Mouse (Mus musculus) embryonic facial prominence, embryonic 12.5 days (tissue): ENCODE measurements around the gene Syne2. TPM values are rescaled to one million over a fixed set of nuclear protein-coding genes. Genes with fewer than 3 reads are reported as not detected.

Experiments
- ATAC-seq: fragments of 200-750 bp; cut with Nextera tagmentation; 2 replicates; pipeline ENCODE4 v1.8.0; 2017; ENCODE audit not compliant: insufficient number of reproducible peaks, insufficient read depth, low FRiP score, low TSS enrichment
- H3K27ac ChIP-seq: fragments of 300-500 bp; sonication (generic); 2 replicates; pipeline ENCODE4 v1.5.1; 2016; ENCODE audit warnings: mild to moderate bottlenecking
- H3K27me3 ChIP-seq: fragments of 300-500 bp; sonication (generic); 2 replicates; pipeline ENCODE4 v1.6.1; 2016; ENCODE audit warnings: mild to moderate bottlenecking, moderate library complexity
- H3K36me3 ChIP-seq: fragments of 300-500 bp; sonication (generic); 2 replicates; pipeline ENCODE4 v1.6.1; 2016; ENCODE audit warnings: mild to moderate bottlenecking
- H3K4me1 ChIP-seq: fragments of 300-500 bp; sonication (generic); 2 replicates; pipeline ENCODE4 v1.6.1; 2016
- H3K4me2 ChIP-seq: fragments of 300-500 bp; sonication (generic); replicated peaks from 2 replicates; pipeline ENCODE4 v1.6.1; 2016; ENCODE audit warnings: mild to moderate bottlenecking, moderate library complexity
- H3K4me3 ChIP-seq: fragments of 300-500 bp; sonication (generic); 2 replicates; pipeline ENCODE4 v1.5.1; 2016; ENCODE audit warnings: mild to moderate bottlenecking
- H3K9ac ChIP-seq: fragments of 300-500 bp; sonication (generic); 2 replicates; pipeline ENCODE4 v1.6.1; 2016; ENCODE audit warnings: mild to moderate bottlenecking, moderate library complexity
- H3K9me3 ChIP-seq: fragments of 300-500 bp; sonication (generic); 2 replicates; pipeline ENCODE4 v1.6.1; 2016; ENCODE audit warnings: mild to moderate bottlenecking, moderate library complexity
- WGBS: fragments of 180-500 bp; shearing (Covaris S2); methylation state at CpG from one replicate; pipeline ENCODE4 v1.1.7; 2016; 5-methylcytosine and 5-hydroxymethylcytosine counted together
- polyA plus RNA-seq: library from polyadenylated mRNA; unstranded; fragments of >200 nt; fragmentation: Nextera tagmentation; extraction: Ambion mirVana; gene quantifications from 2 replicates; pipeline ENCODE4 v1.2.1, GENCODE M21; 2016

The Syne2 gene
- polyA plus RNA-seq, 1 experiment from 2014 or later, result 97.4 TPM

DNA sequence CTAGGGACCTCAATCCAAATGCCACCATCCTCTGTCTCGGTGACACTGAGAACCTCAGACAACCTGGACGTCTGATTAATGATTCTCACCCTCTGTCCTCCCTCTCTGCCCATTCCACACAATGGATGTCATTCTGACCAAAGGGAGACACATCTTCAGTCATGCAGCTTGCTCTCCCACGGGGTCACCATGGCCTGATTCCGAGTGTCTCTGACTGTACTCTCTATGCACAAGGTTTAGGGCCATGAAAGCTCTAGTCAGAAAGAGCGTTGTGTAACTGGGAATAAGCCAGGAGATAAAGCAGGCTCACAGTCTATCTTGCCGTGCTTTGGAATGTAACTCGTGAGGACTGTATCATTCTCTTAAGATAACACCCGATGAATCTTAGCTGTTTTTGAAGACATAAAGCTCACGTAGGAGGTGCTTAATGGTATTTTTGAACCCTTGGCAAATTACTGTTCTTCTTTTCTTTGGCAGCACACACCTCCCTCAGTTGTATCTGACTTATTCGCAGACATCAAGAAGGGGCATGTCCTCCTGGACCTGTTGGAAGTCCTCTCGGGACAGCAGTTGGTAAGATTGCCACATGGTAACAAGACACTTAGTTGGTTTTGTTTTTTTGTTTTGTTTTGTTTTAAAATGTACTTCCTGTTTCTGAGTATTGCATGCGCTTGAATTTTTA is 61.8 kb downstream of the Syne2 start:
- whole genome bisulfite sequencing, result 83% methylated on average over 12 of the region's 12 CpGs
- Histone ChIP-seq H3K9ac (no peak overlapping the region), H3K27ac (no peak overlapping the region), H3K27me3 (no peaks in the 10 kb centered on the region), H3K4me1 (peaks cover 3% of the 10 kb centered on the region), H3K4me2 (no peak overlapping the region), H3K4me3 (no peak overlapping the region), H3K9me3 (no peaks in the 10 kb centered on the region), H3K36me3 (peaks cover 16% of the 10 kb centered on the region)
- ATAC-seq, result no peak

DNA sequence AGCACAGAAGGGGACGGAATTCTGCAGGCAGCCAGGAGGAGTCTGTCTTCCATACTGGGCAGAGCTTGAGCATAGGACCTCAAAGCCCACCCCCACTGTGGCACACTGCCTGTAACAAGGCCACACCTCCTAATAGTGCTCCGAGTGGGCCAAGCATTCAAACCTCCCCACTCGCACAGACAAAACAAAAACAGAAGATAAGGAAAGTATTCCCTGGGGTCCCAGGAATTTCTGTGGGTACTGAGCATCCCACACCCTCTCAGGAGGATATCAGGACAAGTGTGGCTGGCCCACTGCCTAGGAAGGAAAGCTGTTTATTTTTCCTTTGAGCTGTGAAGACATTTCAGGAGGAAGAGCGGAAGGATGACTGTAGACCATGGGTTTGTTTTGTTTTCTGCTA is 63.6 kb downstream of the Syne2 start:
- ATAC-seq, result no peak
- H3K4me2 ChIP-seq, result no peak overlapping the region
- H3K27me3 ChIP-seq, result no peaks in the 10 kb centered on the region
- no peaks in the 10 kb centered on the region for H3K9me3 ChIP-seq
- H3K9ac ChIP-seq, result no peak overlapping the region
- no peaks in the 10 kb centered on the region for H3K4me1 ChIP-seq
- no peak overlapping the region for H3K4me3 ChIP-seq
- H3K36me3 ChIP-seq, result peaks cover 16% of the 10 kb centered on the region
- WGBS, result 50% methylated on average over 4 of the region's 4 CpGs
- no peak overlapping the region for H3K27ac ChIP-seq

DNA sequence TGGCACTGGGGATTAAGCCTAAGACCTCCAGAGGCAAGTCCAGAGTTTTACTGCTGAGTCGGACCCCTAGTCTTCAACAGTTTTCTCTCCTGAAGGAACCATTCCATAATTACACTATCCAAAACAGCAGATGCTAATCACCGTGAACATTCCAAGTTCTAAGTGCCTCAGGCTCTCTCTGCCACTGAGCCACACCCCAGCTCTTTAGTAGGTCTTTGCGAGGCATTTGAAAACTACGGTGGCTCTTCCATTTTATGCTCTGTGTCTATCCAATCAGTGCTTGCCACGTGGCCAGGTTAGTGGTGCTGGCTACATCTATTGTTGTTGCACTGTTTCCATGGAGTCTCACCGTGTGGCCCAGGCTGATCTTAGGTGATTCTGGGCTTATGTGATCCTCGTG is 68.2 kb downstream of the Syne2 start:
- 63% methylated on average over 7 of the region's 7 CpGs for WGBS
- no peak overlapping the region for H3K27ac ChIP-seq
- H3K4me2 ChIP-seq, result no peak overlapping the region
- no peaks in the 10 kb centered on the region for H3K9me3 ChIP-seq
- no peak overlapping the region for H3K4me3 ChIP-seq
- H3K9ac ChIP-seq, result no peak overlapping the region
- H3K36me3 ChIP-seq, result peaks cover 23% of the 10 kb centered on the region
- no peak for ATAC-seq
- no peaks in the 10 kb centered on the region for H3K27me3 ChIP-seq
- no peaks in the 10 kb centered on the region for H3K4me1 ChIP-seq

DNA sequence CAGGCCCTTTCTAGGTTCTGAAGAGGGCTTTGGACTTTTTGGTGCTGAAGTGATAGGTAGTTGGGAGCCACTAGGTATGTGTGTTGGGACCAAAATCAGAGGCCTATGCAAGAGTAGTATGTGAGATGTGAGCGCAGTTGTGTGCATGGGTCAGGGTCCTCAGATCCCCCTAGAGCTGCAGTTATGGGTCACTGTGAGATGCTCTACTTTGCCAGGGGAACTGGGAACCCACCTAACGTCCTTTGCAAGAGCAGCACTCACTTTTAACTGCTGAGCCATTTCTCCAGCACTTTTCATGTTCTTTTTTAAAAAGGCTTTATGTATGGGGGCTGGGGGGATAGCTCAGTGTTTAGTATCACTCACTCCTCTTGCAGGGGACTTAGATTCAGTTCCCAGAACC is 69.0 kb downstream of the Syne2 start:
- Histone ChIP-seq H3K27ac (no peak overlapping the region), H3K9me3 (no peaks in the 10 kb centered on the region), H3K4me1 (no peaks in the 10 kb centered on the region), H3K4me3 (no peak overlapping the region), H3K27me3 (no peaks in the 10 kb centered on the region), H3K9ac (no peak overlapping the region), H3K4me2 (no peak overlapping the region), H3K36me3 (peaks cover 21% of the 10 kb centered on the region; the same call in 1 of the 2 replicates)
- ATAC-seq, result no peak
- WGBS, result 85% methylated on average over 2 of the region's 2 CpGs

- WGBS, result 94% methylated on average over 12 of the region's 12 CpGs
- no peaks in the 10 kb centered on the region for H3K27me3 ChIP-seq
These were observed 70.8 kb downstream of the Syne2 start for GRCm38 (mm10) chr12:75888721-75889120.

DNA sequence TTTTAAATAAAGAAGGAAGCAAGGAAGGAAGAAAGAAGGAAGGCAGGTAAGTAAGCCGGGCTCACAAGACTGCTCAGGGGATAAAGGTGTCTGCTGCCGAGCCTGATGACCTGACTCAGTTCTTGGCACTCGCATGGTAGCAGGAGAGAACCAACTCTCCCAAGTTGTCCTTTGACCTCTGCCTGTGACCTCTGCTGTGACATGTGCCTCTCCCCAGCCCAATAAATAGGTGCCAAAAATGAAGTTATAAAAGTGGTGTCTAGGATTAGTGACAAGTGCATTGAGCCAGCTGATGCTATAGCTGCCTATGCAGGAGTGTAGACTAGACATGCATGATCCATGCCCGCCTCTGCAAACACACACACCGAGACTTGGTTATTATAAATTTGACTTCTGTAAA is 73.3 kb downstream of the Syne2 start:
- no peaks in the 10 kb centered on the region for H3K27me3 ChIP-seq
- no peak overlapping the region for H3K4me3 ChIP-seq
- ATAC-seq, result no peak
- no peak overlapping the region for H3K4me2 ChIP-seq
- H3K4me1 ChIP-seq, result no peaks in the 10 kb centered on the region
- peaks cover 23% of the 10 kb centered on the region; the same call in 1 of the 2 replicates for H3K36me3 ChIP-seq
- no peaks in the 10 kb centered on the region for H3K9me3 ChIP-seq
- WGBS, result 92% methylated on average over 5 of the region's 5 CpGs
- no peak overlapping the region for H3K27ac ChIP-seq
- no peak overlapping the region for H3K9ac ChIP-seq

More at GRCm38 (mm10) chr12:75888721-75889120, 70.8 kb downstream of the Syne2 start:
- no peaks in the 10 kb centered on the region for H3K9me3 ChIP-seq
- H3K9ac ChIP-seq, result no peak overlapping the region
- no peak overlapping the region for H3K4me2 ChIP-seq
- no peak overlapping the region for H3K27ac ChIP-seq
- no peaks in the 10 kb centered on the region for H3K4me1 ChIP-seq
- H3K4me3 ChIP-seq, result no peak overlapping the region
- no peak for ATAC-seq
- H3K36me3 ChIP-seq, result peaks cover 21% of the 10 kb centered on the region; the same call in 1 of the 2 replicates

GRCm38 (mm10) chr12:75893392-75893791 is 75.5 kb downstream of the Syne2 start:
- Histone ChIP-seq H3K27me3 (no peaks in the 10 kb centered on the region), H3K9me3 (no peaks in the 10 kb centered on the region), H3K27ac (no peak overlapping the region), H3K4me3 (no peak overlapping the region), H3K4me2 (no peak overlapping the region), H3K4me1 (no peaks in the 10 kb centered on the region), H3K9ac (no peak overlapping the region), H3K36me3 (peaks cover 24% of the 10 kb centered on the region)
- 74% methylated on average over 5 of the region's 5 CpGs for WGBS
- no peak for ATAC-seq

DNA sequence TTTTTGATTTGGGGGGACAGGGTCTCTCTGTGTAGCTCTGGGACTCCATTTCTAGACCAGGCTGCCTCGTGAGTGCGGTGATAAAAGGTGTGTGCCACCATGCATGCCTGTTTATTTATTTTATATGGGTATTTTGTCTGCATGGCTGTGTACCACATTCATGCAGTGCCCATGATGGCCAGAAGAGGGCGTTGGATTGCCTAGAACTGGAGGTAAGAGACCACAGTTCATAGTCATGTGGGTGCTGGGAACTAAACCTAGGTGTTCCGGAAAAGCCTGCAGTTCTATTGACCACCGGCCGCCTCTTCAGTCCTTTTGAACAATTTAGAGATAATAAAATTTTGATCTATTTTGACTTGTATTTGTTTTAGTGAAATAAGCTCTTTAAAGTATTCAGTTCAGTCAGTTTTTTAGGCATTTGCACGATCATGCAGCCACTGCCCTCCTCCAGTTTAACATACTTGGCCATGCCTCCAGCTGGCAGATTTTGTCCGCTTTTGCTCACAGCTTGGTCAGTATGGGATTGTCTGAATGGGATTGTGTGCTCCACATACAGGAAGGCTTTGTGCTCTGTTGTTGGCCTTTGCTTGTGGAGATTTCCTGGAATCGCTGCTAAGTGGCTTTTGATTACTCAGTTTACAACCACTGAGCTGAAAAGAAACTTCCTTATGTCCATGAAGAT is 76.5 kb downstream of the Syne2 start:
- Histone ChIP-seq H3K27ac (no peak overlapping the region), H3K9ac (no peak overlapping the region), H3K9me3 (no peaks in the 10 kb centered on the region), H3K4me3 (no peak overlapping the region), H3K4me2 (no peak overlapping the region), H3K27me3 (no peaks in the 10 kb centered on the region), H3K36me3 (peaks cover 22% of the 10 kb centered on the region), H3K4me1 (no peaks in the 10 kb centered on the region)
- ATAC-seq, result no peak
- WGBS, result 72% methylated on average over 9 of the region's 9 CpGs

DNA sequence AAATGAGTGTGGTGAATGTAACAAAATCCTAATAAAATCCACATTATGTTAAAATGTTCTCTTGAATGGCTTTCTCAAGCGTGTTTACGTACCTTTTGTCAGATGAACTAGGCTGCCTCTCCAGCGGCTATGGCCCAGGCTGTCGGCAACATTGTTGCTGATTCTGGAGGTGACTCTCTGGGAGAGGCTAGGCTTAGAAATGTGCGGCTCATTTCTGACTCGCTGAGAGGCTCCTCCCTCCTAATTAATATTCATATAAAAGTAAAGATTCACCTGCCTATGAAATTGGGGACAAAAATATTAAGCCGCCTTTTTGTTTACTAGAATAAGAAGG is 77.0 kb downstream of the Syne2 start:
- no peak for ATAC-seq
- no peak overlapping the region for H3K4me3 ChIP-seq
- no peak overlapping the region for H3K4me2 ChIP-seq
- no peaks in the 10 kb centered on the region for H3K9me3 ChIP-seq
- WGBS, result 72% methylated on average over 7 of the region's 7 CpGs
- no peak overlapping the region for H3K27ac ChIP-seq
- peaks cover 22% of the 10 kb centered on the region for H3K36me3 ChIP-seq
- H3K9ac ChIP-seq, result no peak overlapping the region
- H3K4me1 ChIP-seq, result no peaks in the 10 kb centered on the region
- no peaks in the 10 kb centered on the region for H3K27me3 ChIP-seq

DNA sequence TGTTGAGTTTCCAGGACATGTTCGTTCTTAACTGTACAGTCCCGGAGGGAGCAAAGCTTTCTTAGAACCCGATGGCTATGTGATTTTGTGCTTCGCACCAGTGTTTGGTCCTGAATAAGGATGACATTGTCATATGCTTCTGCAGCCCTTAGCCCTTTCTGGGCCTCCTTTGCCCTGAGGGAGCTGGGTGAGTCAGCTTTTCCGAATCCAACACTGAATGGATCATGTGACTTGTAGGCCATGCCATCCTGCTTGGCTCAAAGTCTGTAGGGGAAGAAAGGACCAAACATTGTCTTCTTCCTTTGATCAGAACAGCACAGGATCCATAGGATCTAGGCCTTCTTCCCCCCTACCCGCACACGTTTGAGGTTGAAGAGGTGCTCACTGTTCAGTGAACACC is 79.9 kb downstream of the Syne2 start:
- no peak overlapping the region for H3K9ac ChIP-seq
- H3K27me3 ChIP-seq, result no peaks in the 10 kb centered on the region
- no peak overlapping the region for H3K27ac ChIP-seq
- ATAC-seq, result no peak
- no peak overlapping the region for H3K4me2 ChIP-seq
- WGBS, result 83% methylated on average over 7 of the region's 7 CpGs
- no peak overlapping the region for H3K4me3 ChIP-seq
- H3K36me3 ChIP-seq, result peaks cover 29% of the 10 kb centered on the region
- no peaks in the 10 kb centered on the region; the same call in 1 of the 2 replicates for H3K9me3 ChIP-seq
- no peaks in the 10 kb centered on the region for H3K4me1 ChIP-seq

GRCm38 (mm10) chr12:75901721-75902120 is 83.8 kb downstream of the Syne2 start:
- H3K9ac ChIP-seq, result no peak overlapping the region
- no peak overlapping the region for H3K4me2 ChIP-seq
- no peak overlapping the region for H3K27ac ChIP-seq
- no peaks in the 10 kb centered on the region for H3K27me3 ChIP-seq
- H3K4me3 ChIP-seq, result no peak overlapping the region
- 96% methylated on average over 9 of the region's 9 CpGs for WGBS
- H3K9me3 ChIP-seq, result no peaks in the 10 kb centered on the region; the same call in 1 of the 2 replicates
- peaks cover 42% of the 10 kb centered on the region for H3K36me3 ChIP-seq
- H3K4me1 ChIP-seq, result no peaks in the 10 kb centered on the region
- no peak for ATAC-seq

DNA sequence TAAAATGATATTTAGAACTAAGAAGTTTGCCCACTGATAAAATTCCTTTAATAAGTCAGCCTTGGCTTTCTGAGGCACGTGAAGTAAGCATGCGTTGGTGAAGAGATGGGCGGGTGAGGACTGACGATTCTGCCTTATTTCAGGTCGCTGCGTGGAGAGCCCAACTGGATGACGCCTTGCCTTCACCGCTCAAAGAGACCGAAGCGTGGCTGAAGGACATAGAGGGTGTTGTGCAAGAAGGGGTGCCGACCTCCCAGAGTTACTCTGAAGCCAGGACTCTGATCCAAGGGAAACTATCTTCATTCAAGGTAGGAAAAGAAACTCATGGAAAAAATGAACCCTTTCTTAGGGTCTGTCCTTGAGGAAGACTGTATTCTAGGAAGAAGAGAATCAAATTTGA is 86.1 kb downstream of the Syne2 start:
- Histone ChIP-seq H3K4me2 (no peak overlapping the region), H3K27me3 (no peaks in the 10 kb centered on the region), H3K9me3 (no peaks in the 10 kb centered on the region; the same call in 1 of the 2 replicates), H3K4me1 (peaks cover 4% of the 10 kb centered on the region; the same call in 1 of the 2 replicates), H3K27ac (no peak overlapping the region), H3K9ac (no peak overlapping the region), H3K4me3 (no peak overlapping the region), H3K36me3 (peaks cover 32% of the 10 kb centered on the region)
- ATAC-seq, result no peak
- 96% methylated on average over 11 of the region's 11 CpGs for WGBS
